Mouse (Mus musculus) common myeloid progenitor, adult 5-6 weeks (primary cell): Measurements from ENCODE around the gene Mrpl37. TPM values are rescaled to one million over a fixed set of nuclear protein-coding genes. Genes with fewer than 3 reads are reported as not detected.
A peak's percentile ranks its signal among the peaks of the same experiment; 100 is the strongest.
"Not testable (repeated sequence)": the region's sequence is repeated elsewhere in the genome, so short reads cannot be mapped to it uniquely, and the experiment has no call there.

Experiments used
- ATAC-seq: replicated peaks from 2 replicates; pipeline ENCODE4 v1.8.0; 2016; ENCODE audit warnings: low read depth, mild to moderate bottlenecking, moderate TSS enrichment, inconsistent platforms; ENCODE audit not compliant: poor library complexity, severe bottlenecking
- total RNA-seq: library from RNA; stranded (forward); fragments of 200-1000, 187-1606 nt; gene quantifications from 2 replicates; pipeline ENCODE4 v1.2.3, GENCODE M21; 2017

Mrpl37 gene
- total RNA-seq, result 59.5 and 60.2 TPM in 2 replicates

GRCm38 (mm10) chr4:107066252-107067124 lies at the start of gene Mrpl37, which contains the start of gene Cyb5rl:
TSS of gene Mrpl37 (minus strand) at chr4:107066868.
TSS of gene Cyb5rl (plus strand) at chr4:107066988.
- peak; percentile 98 for ATAC-seq

GRCm38 (mm10) chr4:107114278-107114677 lies 47.6 kb upstream of the Mrpl37 start:
- no peak for ATAC-seq

- ATAC-seq, result not testable (repeated sequence)
Measured at GRCm38 (mm10) chr4:107109181-107109580, 42.5 kb upstream of the Mrpl37 start.

GRCm38 (mm10) chr4:107108291-107108731 lies 41.6 kb upstream of the Mrpl37 start:
- no peak for ATAC-seq

GRCm38 (mm10) chr4:107106777-107107176 lies 40.1 kb upstream of the Mrpl37 start:
- no peak for ATAC-seq

GRCm38 (mm10) chr4:107102220-107102619 lies 35.6 kb upstream of the Mrpl37 start:
- ATAC-seq, result no peak

- no peak for ATAC-seq
Measured at GRCm38 (mm10) chr4:107098791-107099525, 32.3 kb upstream of the Mrpl37 start.

GRCm38 (mm10) chr4:107098375-107098774 lies 31.7 kb upstream of the Mrpl37 start:
- ATAC-seq, result no peak

GRCm38 (mm10) chr4:107097871-107098270 lies 31.2 kb upstream of the Mrpl37 start:
- ATAC-seq, result no peak

GRCm38 (mm10) chr4:107096841-107097373 lies 30.2 kb upstream of the Mrpl37 start, which contains the start of gene Cdcp2:
TSS of gene Cdcp2 (plus strand) at chr4:107096891.
- ATAC-seq, result no peak

GRCm38 (mm10) chr4:107096043-107096442 lies 29.4 kb upstream of the Mrpl37 start:
- peak; percentile 94 for ATAC-seq

GRCm38 (mm10) chr4:107094484-107095187 lies 28.0 kb upstream of the Mrpl37 start:
- ATAC-seq, result no peak

- no peak for ATAC-seq
Measured at GRCm38 (mm10) chr4:107091696-107092095, 25.0 kb upstream of the Mrpl37 start.

GRCm38 (mm10) chr4:107084858-107085257 lies 18.2 kb upstream of the Mrpl37 start:
- ATAC-seq, result no peak

- no peak for ATAC-seq
Measured at GRCm38 (mm10) chr4:107084343-107084742, 17.7 kb upstream of the Mrpl37 start.

- ATAC-seq, result no peak
Measured at GRCm38 (mm10) chr4:107083126-107083525, 16.5 kb upstream of the Mrpl37 start.

- no peak for ATAC-seq
Measured at GRCm38 (mm10) chr4:107082185-107082584, 15.5 kb upstream of the Mrpl37 start.

- ATAC-seq, result no peak
Measured at GRCm38 (mm10) chr4:107079716-107080115, 13.0 kb upstream of the Mrpl37 start.

GRCm38 (mm10) chr4:107078894-107079293 lies 12.2 kb upstream of the Mrpl37 start:
- no peak for ATAC-seq

GRCm38 (mm10) chr4:107075456-107075855 lies 8.8 kb upstream of the Mrpl37 start:
- ATAC-seq, result no peak
